ENCODE assay signal across 7 mouse cellular contexts in genomic region chr7:118595228-118595627, GRCm38 (mm10). TPM values are rescaled to one million over a fixed set of nuclear protein-coding genes. Genes with fewer than 3 reads are reported as not detected.
A peak's percentile ranks its signal among the peaks of the same experiment; 100 is the strongest.
DNase-seq lines count a peak whose midpoint lies in the region; ATAC-seq and TF ChIP-seq lines count a peak whose summit lies in the region.

No protein-coding gene starts in this region.

- H3K36me3 ChIP-seq in embryonic facial prominence, embryonic 14.5 days (ENCODE audit: control insufficient read depth, insufficient read depth, low read length) = no peaks in the 10 kb centered on the region
- no peaks in the 10 kb centered on the region for H3K36me3 ChIP-seq in limb, embryonic 13.5 days
- no peaks in the 10 kb centered on the region for H3K36me3 ChIP-seq in midbrain, embryonic 16.5 days (ENCODE audit: control insufficient read depth, insufficient read depth, low read length)

- peaks cover 29% of the 10 kb centered on the region for H3K27me3 ChIP-seq in embryonic facial prominence, embryonic 14.5 days (replicated peaks; ENCODE audit: control insufficient read depth, insufficient read depth, low read length)
- peaks cover 38% of the 10 kb centered on the region for H3K27me3 ChIP-seq in limb, embryonic 13.5 days
- 0 out of 2 replicates have a peak, but pooled peaks cover 3% of the 10 kb centered on the region for H3K27me3 ChIP-seq in midbrain, embryonic 16.5 days (ENCODE audit: control insufficient read depth, insufficient read depth, low read depth, low read length)

- H3K4me2 ChIP-seq in embryonic facial prominence, embryonic 14.5 days (ENCODE audit: low read depth, low read length) = peak overlapping the region; percentile 43
- H3K4me2 ChIP-seq in limb, embryonic 13.5 days (replicated peaks) = peak overlapping the region; percentile 58
- peak overlapping the region; percentile 42 for H3K4me2 ChIP-seq in midbrain, embryonic 16.5 days (ENCODE audit: low read length)

- ATAC-seq in embryonic facial prominence, embryonic 14.5 days (ENCODE audit: low read depth) = peak; percentile 16
- ATAC-seq in limb, embryonic 13.5 days (ENCODE audit: low FRiP score, low read depth) = 0 out of 2 replicates have a peak, but pooled peaks have one; percentile 28
- ATAC-seq in midbrain, embryonic 16.5 days = peak; percentile 34; the same call in 1 of the 2 replicates

- no peak overlapping the region for H3K27ac ChIP-seq in bone marrow macrophage, adult 2 months (ENCODE audit: insufficient read depth, low read depth, low read length)
- H3K27ac ChIP-seq in embryonic facial prominence, embryonic 14.5 days (replicated peaks; ENCODE audit: low read depth, low read length) = no peak overlapping the region
- no peak overlapping the region for H3K27ac ChIP-seq in limb, embryonic 13.5 days
- H3K27ac ChIP-seq in midbrain, embryonic 16.5 days (ENCODE audit: low read length) = peak overlapping the region; percentile 82; the same call in 1 of the 2 replicates

- H3K4me1 ChIP-seq in bone marrow macrophage, adult 2 months (ENCODE audit: control insufficient read depth, insufficient read depth, low read length) = no peaks in the 10 kb centered on the region; the same call in 1 of the 2 replicates
- peaks cover 25% of the 10 kb centered on the region for H3K4me1 ChIP-seq in embryonic facial prominence, embryonic 14.5 days (ENCODE audit: control insufficient read depth, insufficient read depth, low read length)
- H3K4me1 ChIP-seq in limb, embryonic 13.5 days = peaks cover 46% of the 10 kb centered on the region
- peaks cover 20% of the 10 kb centered on the region for H3K4me1 ChIP-seq in midbrain, embryonic 16.5 days (ENCODE audit: control insufficient read depth, insufficient read depth, low read length)

- under 1% methylated on average over 14 of the region's 14 CpGs for WGBS in embryonic facial prominence, embryonic 14.5 days
- WGBS in limb, embryonic 13.5 days = under 1% methylated on average over 14 of the region's 14 CpGs
- 1% methylated on average over 14 of the region's 14 CpGs for WGBS in midbrain, embryonic 16.5 days

- TF ChIP-seq CTCF in bone marrow macrophage, adult 2 months (IDR thresholded peaks at IDR 0.05; ENCODE audit: low read depth, low read length) = peak; percentile 83

- DNase-seq in embryonic facial prominence, embryonic 14.5 days (ENCODE audit: low spot score) = peak; percentile 93
- DNase-seq in heart, adult 8-10 months (ENCODE audit: low spot score) = peak; percentile 90
- peak; percentile 94 for DNase-seq in kidney, adult 9 months
- DNase-seq in spleen, postnatal 36 days (ENCODE audit: low spot score in 2 of 2) = peak; percentile 69 to 75

- TF ChIP-seq POLR2A in bone marrow macrophage, adult 2 months (IDR thresholded peaks at IDR 0.05; ENCODE audit: borderline replicate concordance, low read depth, low read length) = no peak

- H3K9me3 ChIP-seq in embryonic facial prominence, embryonic 14.5 days (ENCODE audit: control insufficient read depth, low read length) = no peaks in the 10 kb centered on the region
- no peaks in the 10 kb centered on the region for H3K9me3 ChIP-seq in limb, embryonic 13.5 days
- no peaks in the 10 kb centered on the region for H3K9me3 ChIP-seq in midbrain, embryonic 16.5 days (replicated peaks; ENCODE audit: control insufficient read depth, low read length, poor library complexity, severe bottlenecking)

- peak overlapping the region; percentile 46 for H3K4me3 ChIP-seq in bone marrow macrophage, adult 2 months (ENCODE audit: insufficient read depth, low read length)
- peak overlapping the region; percentile 12; the same call in 1 of the 2 replicates for H3K4me3 ChIP-seq in embryonic facial prominence, embryonic 14.5 days (ENCODE audit: low read depth, low read length)
- H3K4me3 ChIP-seq in limb, embryonic 13.5 days = peak overlapping the region; percentile 27
- no peak overlapping the region for H3K4me3 ChIP-seq in midbrain, embryonic 16.5 days (ENCODE audit: low read depth, low read length)

- H3K9ac ChIP-seq in embryonic facial prominence, embryonic 14.5 days (ENCODE audit: low read depth, low read length) = no peak overlapping the region; the same call in 1 of the 2 replicates
- H3K9ac ChIP-seq in limb, embryonic 13.5 days = no peak overlapping the region; the same call in 1 of the 2 replicates
- H3K9ac ChIP-seq in midbrain, embryonic 16.5 days (ENCODE audit: low read depth, low read length) = no peak overlapping the region

RNA-seq across cellular contexts. Expression of gene Tmc5, which starts 1.9 kb away (rescaled TPM):
- not detected in 2 replicates for polyA plus RNA-seq in bone marrow macrophage, adult 2 months (2012; ENCODE audit: insufficient read depth, insufficient read length, missing spikeins)
- 0.58 and 1.0 TPM in 2 replicates for polyA plus RNA-seq in embryonic facial prominence, embryonic 14.5 days (2014; fragmentation: Nextera tagmentation; extraction: Ambion mirVana)
- total RNA-seq in heart, adult 8-10 months (2022) = under 1 TPM; 0.16 to 0.37 (median 0.22) TPM
- 0.08 and 0.10 TPM in 2 replicates for polyA plus RNA-seq in limb, embryonic 13.5 days (2015; fragmentation: Nextera tagmentation; extraction: Ambion mirVana)
- polyA plus RNA-seq in midbrain, embryonic 16.5 days (2015; fragmentation: Nextera tagmentation; extraction: Ambion mirVana) = 0.18 and 0.24 TPM in 2 replicates

RNA-seq across cellular contexts. Expression of gene Tmc7, which starts 10.7 kb away (rescaled TPM):
- polyA plus RNA-seq in bone marrow macrophage, adult 2 months (2012; ENCODE audit: insufficient read depth, insufficient read length, missing spikeins) = not detected in 2 replicates
- polyA plus RNA-seq in embryonic facial prominence, embryonic 14.5 days (2014; fragmentation: Nextera tagmentation; extraction: Ambion mirVana) = 5.9 and 7.2 TPM in 2 replicates
- total RNA-seq in heart, adult 8-10 months (2022) = 1 to 10 TPM; 5.3 to 8.3 (median 7.6) TPM
- polyA plus RNA-seq in limb, embryonic 13.5 days (2015; fragmentation: Nextera tagmentation; extraction: Ambion mirVana) = 3.6 TPM in 2 replicates
- polyA plus RNA-seq in midbrain, embryonic 16.5 days (2015; fragmentation: Nextera tagmentation; extraction: Ambion mirVana) = 6.3 and 7.3 TPM in 2 replicates
